Mouse (Mus musculus) thymus, adult 2 months (tissue): ENCODE measurements around the gene Wbp1l. TPM values are rescaled to one million over a fixed set of nuclear protein-coding genes. Genes with fewer than 3 reads are reported as not detected.
A peak's percentile ranks its signal among the peaks of the same experiment; 100 is the strongest.

ENCODE experiments used
- DNase-seq: peaks from one replicate; pipeline ENCODE4 v3.0.0; 2021
- H3K27ac ChIP-seq: fragments of 200-500 bp; 2 replicates; pipeline ENCODE4 v1.5.1; 2012; ENCODE audit warnings: low read length, control low read depth; ENCODE audit not compliant: control insufficient read depth, insufficient read depth
- H3K27me3 ChIP-seq: fragments of 200-500 bp; 2 replicates; pipeline ENCODE4 v1.6.1; 2012; ENCODE audit warnings: mild to moderate bottlenecking, low read length, moderate library complexity, mixed read lengths; ENCODE audit not compliant: control insufficient read depth, insufficient read depth
- H3K36me3 ChIP-seq: fragments of 200-500 bp; 2 replicates; pipeline ENCODE4 v1.6.1; 2012; ENCODE audit warnings: mild to moderate bottlenecking, low read length, moderate library complexity; ENCODE audit not compliant: control insufficient read depth, insufficient read depth
- H3K4me1 ChIP-seq: fragments of 200-500 bp; replicated peaks from 2 replicates; pipeline ENCODE4 v1.6.1; 2012; ENCODE audit warnings: low read length; ENCODE audit not compliant: control insufficient read depth, insufficient read depth
- H3K4me3 ChIP-seq: fragments of 200-500 bp; 2 replicates; pipeline ENCODE4 v1.5.1; 2012; ENCODE audit warnings: mild to moderate bottlenecking, low read length, control low read depth, moderate library complexity; ENCODE audit not compliant: control insufficient read depth, insufficient read depth
- CTCF ChIP-seq: fragments of 200-500 bp; IDR thresholded peaks from 2 replicates; pipeline ENCODE4 v1.5.1; 2012; ENCODE audit warnings: mild to moderate bottlenecking, control low read depth, low read length, moderate library complexity, borderline replicate concordance; ENCODE audit not compliant: control insufficient read depth, poor library complexity, insufficient read depth; ENCODE audit errors: extremely low read depth
- POLR2A ChIP-seq: fragments of 200-500 bp; IDR thresholded peaks from 2 replicates; pipeline ENCODE4 v1.6.1; 2012; ENCODE audit warnings: mild to moderate bottlenecking, low read length, control low read depth, moderate library complexity; ENCODE audit not compliant: control insufficient read depth, poor library complexity, insufficient read depth; ENCODE audit errors: extremely low read depth
- WGBS: fragments of 180-500 bp; shearing (Covaris S2); methylation state at CpG from one replicate; pipeline ENCODE4 v1.1.7; 2018; 5-methylcytosine and 5-hydroxymethylcytosine counted together
- polyA plus RNA-seq: library from polyadenylated mRNA; depleted of rRNA; stranded (reverse); fragments of >200 nt; gene quantifications from 2 replicates; pipeline ENCODE4 v1.2.3, GENCODE M21; 2012

The Wbp1l gene
- polyA plus RNA-seq, 1 experiment, result 77.0 TPM

DNA sequence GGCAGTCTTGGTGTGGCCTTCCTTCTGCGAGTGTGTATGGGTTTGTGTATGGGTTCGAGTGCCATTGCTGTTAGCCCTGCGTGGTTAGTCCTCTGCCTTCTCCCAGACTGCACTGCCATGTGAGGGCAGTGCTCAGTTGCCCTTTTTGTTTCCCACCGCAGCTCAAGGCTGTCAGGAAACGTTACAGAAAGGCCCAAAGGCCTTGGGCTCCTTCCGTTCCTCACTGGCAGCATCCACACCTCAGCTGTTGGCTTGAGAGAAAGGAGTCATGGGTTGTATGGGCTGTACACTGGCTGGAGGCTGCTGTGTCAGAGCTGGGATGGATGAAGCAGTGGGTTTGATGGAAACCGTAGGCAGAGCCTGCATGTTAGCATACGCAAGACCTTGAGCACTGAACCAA lies 41.9 kb downstream of the Wbp1l start:
- Histone ChIP-seq H3K4me1 (peaks cover 38% of the 10 kb centered on the region), H3K36me3 (peaks cover 15% of the 10 kb centered on the region), H3K4me3 (no peak overlapping the region), H3K27me3 (no peaks in the 10 kb centered on the region), H3K27ac (no peak overlapping the region)
- DNase-seq, result no peak
- no peak for TF ChIP-seq POLR2A
- 89% methylated on average over 8 of the region's 8 CpGs for WGBS

DNA sequence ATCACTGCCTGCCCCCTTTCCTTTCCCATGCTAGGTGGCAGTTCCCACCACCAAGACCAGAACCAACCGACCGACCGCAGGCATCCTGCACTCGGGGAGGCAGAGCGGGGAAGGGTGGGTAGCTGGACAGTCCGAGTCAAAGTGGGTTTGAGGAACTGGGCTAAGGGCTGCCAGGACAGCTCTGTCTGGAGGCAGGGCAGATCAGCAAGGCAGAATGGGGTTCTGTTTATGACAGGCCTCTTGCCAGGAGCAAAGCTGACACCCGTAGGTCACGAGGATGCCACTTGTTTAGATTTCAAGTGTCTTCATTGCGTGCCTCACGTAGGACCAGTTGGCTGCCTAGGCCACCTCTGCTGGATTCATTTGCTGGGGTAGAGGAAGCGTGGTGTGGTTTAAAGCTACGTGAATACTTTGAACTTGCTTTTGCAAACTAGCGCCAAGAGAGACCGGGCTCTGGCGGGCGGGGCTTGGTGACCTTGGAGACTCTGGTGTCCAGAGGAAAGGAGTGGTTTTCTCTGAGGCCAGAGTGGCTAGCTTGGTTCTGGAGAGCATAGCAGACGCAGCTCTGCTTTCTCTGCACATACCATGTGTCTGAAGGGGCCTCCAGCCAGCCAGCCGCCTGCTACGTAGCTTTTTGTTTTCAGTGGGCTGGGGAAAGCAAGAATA lies 42.7 kb downstream of the Wbp1l start:
- Histone ChIP-seq H3K4me3 (no peak overlapping the region), H3K36me3 (peaks cover 15% of the 10 kb centered on the region), H3K27ac (no peak overlapping the region; the same call in 1 of the 2 replicates), H3K4me1 (peaks cover 45% of the 10 kb centered on the region), H3K27me3 (no peaks in the 10 kb centered on the region)
- 44% methylated on average over 19 of the region's 19 CpGs for WGBS
- TF ChIP-seq CTCF (no peak), POLR2A (no peak)
- no peak for DNase-seq

DNA sequence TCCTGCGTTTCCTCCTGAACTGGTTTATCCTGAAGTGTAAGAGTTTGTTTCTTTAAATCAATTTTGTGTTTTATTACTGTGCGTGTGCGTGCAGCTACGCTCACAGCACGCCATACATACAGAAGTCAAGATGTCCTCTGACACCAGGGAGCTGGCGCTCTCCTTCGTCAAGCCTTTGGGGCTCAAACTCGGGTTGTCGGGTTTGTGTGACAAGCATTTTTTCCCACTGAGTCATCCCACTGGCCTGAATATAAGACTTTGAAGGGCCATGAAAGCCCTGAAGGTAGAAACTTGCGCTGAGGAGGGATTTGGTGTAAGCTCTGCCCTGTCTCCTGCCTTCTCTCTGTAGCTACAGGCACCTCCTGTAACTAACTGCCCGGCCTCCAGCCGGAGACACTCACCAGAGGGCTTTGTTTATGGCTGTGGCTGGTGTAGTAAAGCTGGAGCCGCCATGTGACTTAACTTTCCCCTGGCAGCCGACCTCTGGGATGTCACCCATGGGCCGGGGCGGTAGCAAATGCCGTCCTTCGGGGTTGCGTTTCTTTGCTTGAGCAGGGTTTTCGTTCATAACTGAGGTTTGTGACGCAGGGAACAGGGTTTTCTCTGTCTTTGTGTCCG lies 43.4 kb downstream of the Wbp1l start:
- no peak for TF ChIP-seq CTCF
- TF ChIP-seq POLR2A, result no peak
- Histone ChIP-seq H3K27ac (no peak overlapping the region; the same call in 1 of the 2 replicates), H3K4me3 (no peak overlapping the region), H3K36me3 (peaks cover 15% of the 10 kb centered on the region), H3K4me1 (peaks cover 47% of the 10 kb centered on the region), H3K27me3 (no peaks in the 10 kb centered on the region)
- no peak for DNase-seq
- WGBS, result 93% methylated on average over 22 of the region's 22 CpGs

DNA sequence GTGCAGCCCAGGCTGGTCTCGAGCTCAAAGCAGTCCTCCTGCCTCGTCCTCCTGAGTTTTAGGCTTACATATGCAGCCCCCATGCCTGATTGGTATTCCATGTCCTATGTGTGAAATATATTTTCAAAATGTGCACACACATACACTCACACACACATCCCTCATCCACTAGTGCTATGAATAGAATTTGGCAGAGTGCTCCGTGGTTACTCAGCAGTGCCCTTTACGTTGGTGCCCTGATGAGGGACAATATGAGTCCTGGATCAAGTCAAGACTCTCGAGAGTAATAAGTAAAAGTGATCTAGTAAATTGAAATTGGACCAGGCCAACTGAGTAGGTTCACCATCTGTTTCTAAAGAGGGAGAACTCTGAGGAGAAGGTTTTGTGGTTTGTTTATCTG lies 44.4 kb downstream of the Wbp1l start:
- Histone ChIP-seq H3K4me3 (no peak overlapping the region), H3K36me3 (peaks cover 12% of the 10 kb centered on the region), H3K27me3 (no peaks in the 10 kb centered on the region), H3K27ac (no peak overlapping the region), H3K4me1 (peaks cover 53% of the 10 kb centered on the region)
- no peak for TF ChIP-seq POLR2A
- TF ChIP-seq CTCF, result no peak
- 90% methylated on average over 5 of the region's 5 CpGs for WGBS
- DNase-seq, result no peak

DNA sequence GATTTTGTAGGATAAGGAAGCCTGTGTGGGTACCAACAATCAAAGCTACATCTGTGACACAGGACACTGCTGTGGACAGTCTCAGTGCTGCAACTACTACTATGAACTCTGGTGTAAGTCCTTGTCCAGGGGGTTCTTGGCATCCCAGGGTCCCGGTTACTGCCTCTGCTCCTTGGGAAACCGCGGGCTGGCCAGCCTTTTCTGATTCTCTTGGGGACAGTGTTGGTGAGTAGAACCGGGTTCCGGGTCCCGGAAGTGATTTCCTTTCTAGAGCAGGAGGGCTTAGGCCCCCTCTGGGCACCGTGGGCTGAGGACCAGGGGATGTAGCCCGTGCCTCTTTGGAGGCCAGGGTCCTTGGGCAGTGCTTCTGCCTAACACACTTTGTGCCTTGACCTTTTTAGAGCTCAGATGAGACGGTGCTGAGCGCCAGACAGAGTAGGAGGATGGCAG lies 45.5 kb downstream of the Wbp1l start:
- H3K27me3 ChIP-seq, result no peaks in the 10 kb centered on the region
- 92% methylated on average over 10 of the region's 10 CpGs for WGBS
- no peak overlapping the region for H3K4me3 ChIP-seq
- H3K4me1 ChIP-seq, result peaks cover 54% of the 10 kb centered on the region
- no peak overlapping the region for H3K27ac ChIP-seq
- H3K36me3 ChIP-seq, result peaks cover 12% of the 10 kb centered on the region
- TF ChIP-seq CTCF, result no peak
- TF ChIP-seq POLR2A, result no peak
- DNase-seq, result no peak

GRCm38 (mm10) chr19:46644793-46645602 lies 46.1 kb downstream of the Wbp1l start:
- no peak for DNase-seq
- Histone ChIP-seq H3K4me3 (no peak overlapping the region), H3K27me3 (no peaks in the 10 kb centered on the region), H3K27ac (peak overlapping the region; percentile 26; the same call in 1 of the 2 replicates), H3K36me3 (peaks cover 12% of the 10 kb centered on the region), H3K4me1 (peaks cover 53% of the 10 kb centered on the region)
- 88% methylated on average over 12 of the region's 12 CpGs for WGBS
- TF ChIP-seq CTCF, result no peak
- no peak for TF ChIP-seq POLR2A
